Mouse (Mus musculus) brain, adult 2 months (tissue): ENCODE measurements around the gene Grik5.

Source experiments
- DNase-seq: peaks from one replicate; pipeline ENCODE4 v3.0.0; 2011; ENCODE audit warnings: low read depth, low spot score

Gene Grik5

DNA sequence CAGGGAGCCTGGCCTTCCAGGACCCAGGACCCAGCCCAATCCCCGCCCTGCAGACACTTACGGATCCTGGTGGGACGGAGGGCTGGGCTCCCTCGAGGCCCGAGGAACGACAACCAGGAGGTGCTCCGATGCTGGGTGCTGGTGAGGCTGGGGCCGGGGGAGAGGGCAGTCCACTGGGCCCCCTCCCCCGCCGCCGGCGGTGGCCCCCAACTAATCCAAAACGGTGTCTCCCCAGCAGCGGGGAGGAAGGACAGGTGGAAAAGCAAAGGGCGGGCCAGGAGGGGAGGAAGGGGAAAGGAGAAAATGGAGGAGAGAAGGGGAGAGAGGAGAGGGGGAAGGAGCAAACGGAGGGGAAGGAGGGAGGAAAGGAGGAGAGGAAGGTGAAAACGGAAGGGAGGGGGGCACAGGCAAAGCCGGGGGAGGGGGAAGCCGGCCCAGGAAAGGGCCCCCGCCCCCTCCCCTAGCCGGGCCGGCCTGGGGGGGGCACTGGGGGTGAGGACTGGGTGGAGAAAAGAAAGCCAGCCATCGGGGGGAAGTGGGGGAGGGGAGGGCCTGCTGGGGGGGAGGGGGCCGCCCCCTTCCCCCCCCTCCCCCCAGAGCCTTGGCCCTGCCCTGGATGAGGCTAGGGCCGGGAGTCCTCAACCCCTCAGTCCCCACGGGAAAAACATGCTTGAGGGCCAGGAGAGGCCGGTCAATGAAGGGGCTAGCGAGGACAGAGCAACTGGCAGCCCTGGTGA lies at the start of gene Grik5, which contains the start of gene Zfp574:
Gene Grik5, minus strand, starts transcription at position 368 of the 737 bp plus-strand sequence.
Gene Zfp574, plus strand, starts transcription at position 589 of the 737 bp plus-strand sequence.
- no peak for DNase-seq

DNA sequence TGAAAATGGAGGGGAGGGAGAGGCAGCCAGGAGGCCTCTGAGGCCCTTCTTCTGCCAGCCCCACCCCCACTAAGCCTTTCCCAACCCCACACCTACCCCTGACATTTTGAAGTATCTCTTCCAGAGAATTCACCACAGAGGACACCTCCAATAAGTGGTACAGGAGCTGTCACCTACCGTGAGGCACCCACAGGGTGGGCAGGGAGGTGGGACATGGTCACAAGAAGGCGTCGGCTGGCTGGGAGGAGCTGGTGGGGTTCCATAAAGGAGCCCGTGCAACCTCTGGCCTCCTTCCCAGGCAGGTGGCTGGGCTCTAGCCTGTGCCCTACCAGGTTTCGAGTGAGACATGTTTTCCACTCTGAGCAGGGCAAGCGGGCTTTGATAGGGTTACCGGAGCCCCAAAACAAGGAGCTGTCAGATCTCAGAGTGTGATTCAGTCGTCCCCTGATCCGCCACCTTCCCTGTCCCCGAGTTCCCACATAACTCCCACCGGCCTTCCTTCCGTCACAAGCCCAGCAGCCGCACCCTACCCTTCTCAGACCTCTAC lies 49.2 kb upstream of the Grik5 start:
- no peak for DNase-seq

DNA sequence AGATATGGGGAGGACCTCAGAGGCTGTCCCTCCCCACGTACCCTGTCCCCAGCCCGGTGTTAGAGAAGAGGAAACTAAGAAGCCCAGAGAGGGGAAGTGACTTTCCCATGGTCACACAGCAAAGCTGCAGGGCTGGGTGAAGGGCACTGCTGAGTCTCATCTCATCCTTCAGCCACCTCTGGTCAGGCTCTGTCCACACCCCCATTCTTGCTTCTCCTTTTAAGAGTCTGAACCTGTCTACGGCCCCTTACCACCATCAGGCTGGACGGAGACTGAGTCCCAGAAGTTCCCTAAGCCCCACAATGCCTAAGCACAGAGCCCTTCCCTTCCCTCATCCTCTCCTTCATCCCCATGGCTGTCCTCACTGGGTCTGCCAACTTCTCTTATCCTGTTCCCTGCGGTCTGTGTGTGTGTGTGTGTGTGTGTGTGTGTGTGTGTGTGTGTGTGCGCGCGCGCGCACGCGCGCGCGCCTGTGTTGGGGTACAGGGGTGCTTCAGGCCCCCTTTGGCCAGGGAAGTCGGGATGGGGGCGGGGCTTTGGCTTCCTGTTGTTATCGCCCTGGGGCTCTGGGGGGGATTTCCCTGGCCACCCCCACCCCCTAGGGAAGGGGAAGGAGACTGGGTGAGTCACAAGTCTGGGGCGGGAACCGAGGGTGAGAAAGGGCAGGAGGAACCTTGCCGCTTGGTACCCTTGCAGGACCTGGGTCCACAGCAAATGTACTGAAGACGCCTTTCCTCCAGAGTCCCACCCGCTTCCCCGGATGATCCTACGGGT lies 48.1 kb upstream of the Grik5 start:
- DNase-seq, result peak; percentile 43

DNA sequence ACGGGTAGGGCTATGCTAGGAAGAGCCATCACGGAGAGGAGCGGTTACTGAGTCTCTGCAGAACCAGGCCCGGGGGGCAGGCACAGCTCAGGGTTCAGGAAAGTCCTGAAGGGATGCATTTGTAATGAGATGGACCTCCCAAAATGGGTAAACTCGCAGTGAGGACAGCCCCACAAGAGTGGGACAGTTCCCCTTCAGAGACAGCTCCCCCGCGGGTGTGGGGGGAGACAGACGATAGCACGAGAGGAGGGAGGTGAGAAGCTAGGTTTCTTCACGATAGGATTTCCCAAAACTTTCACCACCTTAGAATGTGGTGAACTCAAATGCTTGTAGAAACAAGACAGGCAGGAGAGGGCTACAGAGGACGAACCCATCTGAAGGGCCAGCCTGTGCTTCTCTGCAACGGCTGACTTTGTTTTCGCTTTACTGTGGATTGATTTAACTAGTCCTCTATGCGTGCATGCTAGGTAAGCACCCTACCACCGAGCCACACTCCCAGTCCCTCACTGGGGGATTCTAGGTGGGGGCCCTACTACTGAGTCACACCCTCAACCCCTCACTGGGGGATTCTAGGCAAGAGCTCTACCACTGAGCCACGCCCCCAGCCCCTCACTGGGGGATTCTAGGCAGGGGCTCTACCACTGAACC lies 40.9 kb upstream of the Grik5 start:
- no peak for DNase-seq

DNA sequence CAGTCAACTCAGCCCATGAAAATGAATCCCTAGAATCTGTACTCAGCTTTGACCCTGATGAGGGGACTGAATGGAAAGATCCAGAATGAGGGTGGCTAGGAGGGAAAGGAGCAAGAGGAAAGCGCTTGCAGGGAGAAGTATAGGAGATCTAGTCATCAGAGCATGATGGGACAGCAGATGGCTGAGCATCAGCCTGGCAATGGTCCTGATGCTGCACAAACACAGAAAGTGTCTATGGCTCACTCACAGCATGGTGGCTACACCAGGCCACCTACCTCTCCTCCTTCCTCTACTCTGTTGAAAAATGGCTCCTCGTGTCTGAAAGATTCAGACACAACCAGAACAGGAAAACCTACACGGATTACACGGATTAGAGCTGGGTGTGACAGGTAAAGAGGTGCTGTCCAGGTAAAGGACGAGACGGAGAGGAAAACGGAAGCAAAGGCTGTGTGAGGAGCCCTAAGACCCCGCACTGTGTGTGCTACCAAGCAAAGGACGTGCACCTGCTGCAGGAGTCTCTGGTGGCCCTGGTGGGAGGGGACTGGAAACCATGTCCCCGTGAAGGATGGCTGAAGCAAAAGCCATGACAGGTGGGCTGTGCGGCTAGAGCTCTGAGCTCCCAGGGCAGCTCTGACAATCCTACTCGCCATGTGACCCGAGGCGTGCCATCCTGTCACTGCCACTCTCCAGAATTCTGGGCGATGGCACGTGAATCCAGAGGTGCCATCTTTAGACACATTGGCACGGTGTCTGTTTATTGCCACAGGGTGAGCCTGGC lies 40.2 kb upstream of the Grik5 start:
- DNase-seq, result peak; percentile 94

DNA sequence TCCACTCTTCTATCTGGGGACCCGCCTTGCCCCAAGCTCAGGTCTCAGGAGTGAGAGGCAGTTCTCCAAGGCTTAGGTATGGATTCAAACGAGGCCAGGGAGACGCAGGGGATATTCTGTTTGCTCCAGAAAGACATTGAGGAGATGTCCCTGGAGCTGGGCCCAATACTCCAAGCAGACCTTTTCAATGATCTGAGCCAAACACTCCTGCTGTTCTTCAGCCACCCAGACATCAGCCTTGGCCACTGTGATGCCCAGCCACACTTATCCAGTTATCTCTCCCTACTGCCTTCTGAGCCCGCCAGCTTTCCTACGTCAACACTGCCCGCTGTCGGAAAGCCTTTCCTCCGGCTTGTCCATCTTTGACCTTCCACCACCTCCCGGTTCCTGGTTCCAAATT lies 38.2 kb upstream of the Grik5 start:
- DNase-seq, result no peak

DNA sequence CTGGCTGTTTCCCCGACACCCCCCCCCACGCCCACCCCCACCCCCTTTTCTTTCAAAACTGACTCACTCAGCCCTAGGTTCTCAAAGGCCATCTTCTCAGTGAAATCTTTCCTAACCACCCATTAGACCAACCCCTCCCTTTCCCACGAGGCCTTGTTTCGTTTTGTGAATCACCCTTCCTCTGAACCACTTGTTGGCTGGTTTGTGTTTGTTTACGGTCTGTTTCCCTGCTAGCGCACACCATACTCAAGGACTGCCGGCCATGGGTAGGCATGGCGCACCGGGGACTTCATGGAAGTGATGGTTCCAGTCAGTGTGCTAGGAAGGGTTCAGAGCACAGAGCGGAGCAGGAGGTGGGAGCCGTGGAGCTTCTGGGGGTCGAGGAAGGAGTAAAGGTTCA lies 37.2 kb upstream of the Grik5 start:
- DNase-seq, result no peak

DNA sequence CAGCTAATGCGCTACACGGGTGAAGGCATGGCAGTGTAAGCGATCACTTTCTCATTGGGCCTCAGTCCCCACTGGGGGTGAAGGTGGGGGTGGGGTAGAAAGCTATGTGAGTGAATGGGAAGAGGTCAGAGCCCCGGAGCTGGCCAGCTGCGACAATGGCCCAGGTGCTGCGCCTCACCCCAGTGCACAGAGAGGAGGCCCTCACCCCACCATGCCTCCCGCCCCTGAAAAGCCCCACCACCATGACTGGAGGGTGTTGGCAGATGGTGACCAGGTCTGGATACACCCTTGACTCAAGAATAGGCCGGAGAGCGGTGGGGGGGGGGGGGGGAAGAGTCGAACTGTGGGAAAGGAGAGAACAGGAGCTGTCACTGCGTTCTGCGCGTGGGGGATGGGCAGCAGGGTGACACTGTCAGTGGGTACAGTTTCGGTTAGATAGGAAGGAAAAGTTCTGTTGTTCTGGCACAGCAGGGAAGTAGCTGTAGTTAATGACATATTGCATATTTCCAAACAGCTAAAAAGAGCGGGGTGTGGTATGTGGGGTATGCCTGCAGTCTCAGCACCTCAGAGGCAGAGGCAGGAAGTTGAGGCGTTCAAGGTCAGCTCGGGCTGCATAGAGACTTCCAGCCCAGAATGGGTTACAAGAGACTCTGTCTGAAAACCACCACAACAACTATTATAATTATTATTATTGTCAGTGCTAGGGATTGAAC lies 34.8 kb upstream of the Grik5 start:
- no peak for DNase-seq

DNA sequence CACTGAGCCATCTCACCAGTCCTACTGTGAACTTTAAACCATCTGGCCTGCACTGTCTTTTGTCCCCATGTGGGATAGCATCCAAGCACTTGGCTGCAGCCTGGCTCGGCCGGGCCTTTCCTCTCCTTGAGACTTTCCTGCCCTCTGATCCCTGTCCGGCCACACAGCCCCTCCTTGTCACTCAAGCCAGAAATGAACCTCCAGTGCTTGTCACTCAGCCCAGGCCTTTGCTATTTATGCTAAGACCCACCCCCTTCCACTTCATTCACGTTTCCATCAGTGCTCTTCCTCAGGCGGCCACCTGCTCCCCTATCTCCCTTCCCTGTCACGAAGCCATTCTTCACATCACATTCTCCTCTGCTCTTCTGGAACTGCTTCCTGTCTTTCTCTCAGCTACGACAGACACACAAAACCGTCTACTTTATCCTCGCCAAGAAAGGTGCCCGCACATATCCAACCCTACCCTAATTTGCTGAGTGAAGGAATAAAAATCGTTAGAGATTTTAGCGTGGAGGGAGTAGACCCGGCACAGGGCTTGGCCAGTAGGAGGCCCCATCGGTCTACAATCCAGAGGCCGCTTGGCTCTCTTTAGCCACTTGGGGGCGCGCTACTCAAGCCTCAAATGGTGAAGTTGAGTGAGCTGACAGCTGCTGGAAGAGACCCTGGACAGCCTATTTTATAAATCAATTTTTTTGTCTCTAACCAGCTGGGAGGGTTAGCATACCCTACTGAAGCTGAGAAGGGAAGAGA lies 33.4 kb upstream of the Grik5 start:
- DNase-seq, result peak; percentile 88

DNA sequence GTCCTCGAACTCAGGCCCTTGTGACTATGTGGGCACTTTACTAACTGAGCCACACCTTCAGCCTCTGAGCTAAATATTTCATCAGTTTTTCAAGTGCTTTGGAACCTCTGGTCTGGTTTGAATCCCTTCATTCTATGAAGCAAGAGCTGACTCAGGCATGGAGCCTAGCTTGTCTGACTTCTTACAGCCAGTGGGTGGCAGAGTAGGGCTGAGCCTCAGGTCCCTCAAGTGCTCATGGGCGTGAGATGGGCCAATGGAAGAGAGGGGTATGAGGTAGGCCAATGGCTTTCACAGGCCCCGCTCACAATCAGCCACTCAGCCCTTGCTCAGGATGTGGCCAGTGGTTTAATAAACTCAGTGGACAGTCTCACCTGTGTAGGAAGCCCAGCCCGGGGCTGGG lies 27.4 kb upstream of the Grik5 start:
- peak; percentile 61 for DNase-seq

DNA sequence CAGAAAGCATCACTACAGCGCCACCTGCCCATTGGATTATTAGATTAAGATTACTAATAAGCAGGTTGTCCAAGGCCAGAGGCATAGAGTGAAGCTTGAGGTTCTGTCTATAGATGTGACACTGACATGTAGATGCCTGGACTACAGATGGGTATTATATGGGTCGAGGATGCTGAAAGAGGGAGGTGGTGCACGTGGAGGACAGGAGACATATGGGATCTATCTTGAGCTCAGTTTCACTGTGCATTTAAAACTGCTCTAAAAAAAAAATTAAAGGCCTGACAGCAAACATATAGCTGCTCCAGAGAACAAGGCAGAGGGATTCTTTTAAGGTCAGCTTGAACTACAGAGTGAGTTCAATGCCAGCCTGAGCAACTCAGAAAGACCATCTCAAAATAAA lies 26.0 kb upstream of the Grik5 start:
- peak; percentile 76 for DNase-seq

DNA sequence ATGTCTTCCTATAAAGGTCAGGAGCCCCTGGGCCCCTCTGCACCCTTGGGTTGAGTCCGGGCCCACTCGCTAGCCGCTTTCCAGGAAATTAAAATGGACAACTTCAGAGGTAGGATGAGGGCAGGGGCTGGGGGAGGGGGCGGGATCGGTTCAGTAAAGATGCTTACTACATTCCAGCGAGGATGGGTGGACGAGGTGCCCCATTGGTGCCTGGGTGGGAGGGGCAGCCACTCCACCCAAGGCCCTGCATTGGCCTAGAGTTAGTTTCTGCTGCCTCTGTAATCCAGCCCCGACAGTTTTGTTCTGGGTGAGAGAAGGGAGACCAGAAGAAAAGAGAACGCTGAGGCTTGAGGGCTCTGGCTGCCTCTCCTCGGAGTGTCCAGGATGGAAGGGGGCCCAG lies 17.7 kb upstream of the Grik5 start:
- DNase-seq, result no peak

DNA sequence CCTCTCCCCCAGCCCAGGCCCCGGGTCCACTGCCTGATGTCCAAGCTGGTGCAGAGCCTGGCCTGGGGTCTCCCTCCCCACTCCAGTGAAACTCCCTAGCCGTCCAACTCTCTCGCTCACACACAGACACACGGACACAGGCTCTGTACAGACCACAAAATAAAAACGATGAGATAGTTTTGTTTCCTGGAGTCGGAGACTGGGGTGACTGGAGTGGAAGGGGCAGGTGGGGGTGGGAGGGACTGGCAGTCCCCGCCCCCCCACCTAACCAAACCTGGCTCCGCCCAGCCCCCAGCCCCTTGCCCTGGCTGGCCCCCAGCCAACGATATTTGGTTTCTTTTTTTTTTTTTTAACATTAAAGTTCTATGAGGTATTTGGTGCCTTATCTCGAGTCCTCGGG lies 16.8 kb upstream of the Grik5 start:
- DNase-seq, result no peak

DNA sequence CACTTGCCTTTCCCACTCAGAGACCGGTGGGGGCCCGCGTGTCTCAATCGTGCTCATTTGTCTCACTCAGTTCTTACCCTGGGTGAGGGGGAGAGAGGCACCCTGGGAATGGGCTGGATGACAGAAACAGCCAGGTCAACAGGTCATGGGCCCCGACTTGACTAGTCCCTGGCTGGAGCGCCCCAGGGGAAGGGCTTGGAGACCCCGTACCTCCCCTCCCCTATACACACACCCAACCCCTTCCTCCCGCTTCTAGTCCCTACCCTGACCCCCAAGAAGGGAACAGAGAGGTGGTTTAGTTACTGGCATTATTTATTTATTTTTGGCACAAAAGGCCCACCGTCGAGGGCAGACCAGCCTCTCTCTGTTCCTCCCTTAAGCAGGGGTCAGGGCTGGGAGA lies 16.4 kb upstream of the Grik5 start:
- no peak for DNase-seq

DNA sequence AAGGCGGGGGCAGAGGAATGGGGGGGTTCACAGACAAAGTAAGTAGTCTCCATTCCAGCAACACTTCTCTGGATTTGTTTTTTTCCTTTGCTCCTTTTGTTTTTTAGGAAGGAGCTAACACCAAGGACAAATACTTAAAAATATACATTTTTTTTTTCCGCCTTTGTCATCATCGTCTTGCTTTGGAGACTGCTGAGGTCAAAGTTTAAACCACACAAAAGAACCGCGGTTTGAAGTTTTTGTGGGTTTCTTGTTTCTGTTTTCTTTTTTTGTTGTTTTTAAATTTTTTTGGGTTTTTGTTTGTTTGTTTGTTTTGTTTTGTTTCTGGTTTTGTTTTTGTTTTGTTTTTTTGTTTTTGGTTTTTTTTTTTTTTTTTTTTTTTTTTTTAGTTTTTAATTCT lies 15.8 kb upstream of the Grik5 start:
- no peak for DNase-seq

DNA sequence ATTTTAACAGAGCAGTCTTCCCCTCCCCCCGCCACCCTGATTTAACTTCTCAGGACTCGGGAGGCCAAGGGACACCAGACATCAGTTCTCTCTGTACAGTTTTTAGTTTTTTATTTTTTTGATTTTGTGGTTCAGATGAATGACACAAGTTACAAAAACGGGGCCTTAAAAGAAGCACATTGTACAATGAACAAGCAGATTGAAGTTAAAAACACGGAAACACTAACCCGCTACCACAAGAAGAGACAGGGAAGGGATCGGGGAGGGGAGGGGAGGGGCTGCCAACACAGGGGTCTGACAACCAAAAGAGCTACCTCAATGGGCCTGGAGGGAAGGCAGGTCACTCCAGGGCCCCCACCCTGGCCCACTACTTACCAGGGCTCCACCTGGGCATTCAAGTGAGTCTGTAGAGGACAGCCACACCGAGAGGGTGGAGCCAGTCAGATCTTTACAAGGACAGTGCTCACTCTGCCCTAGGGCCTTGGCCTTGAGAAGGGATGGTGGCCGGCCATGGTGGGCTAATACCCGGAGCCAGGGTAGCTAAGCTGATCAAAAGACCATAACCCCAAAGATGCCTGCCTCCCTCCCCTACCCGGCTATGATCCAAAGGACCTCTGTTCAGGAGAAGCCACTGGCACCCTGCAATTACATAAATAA lies 15.2 kb upstream of the Grik5 start:
- no peak for DNase-seq

DNA sequence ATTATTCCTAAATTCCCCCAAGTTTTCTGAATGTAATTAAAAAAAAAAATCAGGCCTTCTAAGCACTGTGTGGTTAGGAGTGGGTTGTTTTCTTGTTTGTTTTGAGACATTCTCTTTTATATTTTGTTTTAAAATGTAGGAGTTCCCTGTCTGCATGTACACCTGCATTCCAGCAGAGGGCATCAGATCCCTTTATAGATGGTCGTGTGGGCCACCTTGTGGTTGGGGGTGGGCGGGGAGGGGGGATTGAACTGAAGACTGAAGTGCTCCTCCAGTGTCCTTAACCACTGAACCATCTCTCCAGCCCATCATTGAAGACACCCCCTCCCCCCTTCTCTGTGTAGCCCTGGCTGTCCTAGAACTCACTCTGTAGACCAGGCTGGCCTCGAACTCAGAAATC lies 14.5 kb upstream of the Grik5 start:
- no peak for DNase-seq

DNA sequence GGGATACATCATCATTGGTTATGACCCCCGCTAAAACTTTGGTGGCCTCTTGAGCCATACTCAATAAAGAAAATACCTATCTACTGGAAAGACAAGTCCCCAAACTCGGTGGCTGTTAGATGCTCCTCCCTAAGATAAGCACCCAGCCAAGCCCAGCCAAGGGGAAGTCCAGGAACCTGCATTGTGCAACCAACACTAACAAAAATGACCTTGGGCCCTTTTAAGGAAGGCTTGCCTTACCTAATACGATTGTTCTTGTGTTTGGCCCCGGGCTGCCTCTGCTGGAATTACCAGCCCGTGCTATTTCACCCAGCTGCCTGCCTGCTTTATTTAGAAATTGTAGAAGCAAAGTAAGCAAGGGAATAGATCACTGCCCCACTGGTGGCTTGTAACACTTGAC lies 12.5 kb upstream of the Grik5 start:
- DNase-seq, result no peak

DNA sequence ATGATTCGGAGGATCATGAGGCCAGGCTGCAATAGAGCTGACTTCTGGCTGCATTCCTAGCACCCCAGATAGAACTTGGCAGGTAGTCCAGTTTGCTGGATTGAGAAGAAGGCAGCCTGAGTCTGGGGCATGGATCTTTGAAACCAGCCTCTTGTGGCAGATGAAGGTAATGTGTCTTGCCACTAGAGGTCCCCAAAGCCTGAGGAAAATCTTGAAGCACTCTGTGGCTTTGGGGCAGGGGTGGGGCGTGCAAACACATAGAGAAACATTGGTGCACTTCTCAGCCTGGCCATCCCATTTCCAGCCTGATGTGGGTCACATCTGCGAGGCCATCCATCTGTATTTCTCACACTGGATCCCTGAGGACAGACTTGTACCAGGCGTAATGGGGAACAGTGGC lies 10.4 kb upstream of the Grik5 start:
- peak; percentile 77 for DNase-seq

DNA sequence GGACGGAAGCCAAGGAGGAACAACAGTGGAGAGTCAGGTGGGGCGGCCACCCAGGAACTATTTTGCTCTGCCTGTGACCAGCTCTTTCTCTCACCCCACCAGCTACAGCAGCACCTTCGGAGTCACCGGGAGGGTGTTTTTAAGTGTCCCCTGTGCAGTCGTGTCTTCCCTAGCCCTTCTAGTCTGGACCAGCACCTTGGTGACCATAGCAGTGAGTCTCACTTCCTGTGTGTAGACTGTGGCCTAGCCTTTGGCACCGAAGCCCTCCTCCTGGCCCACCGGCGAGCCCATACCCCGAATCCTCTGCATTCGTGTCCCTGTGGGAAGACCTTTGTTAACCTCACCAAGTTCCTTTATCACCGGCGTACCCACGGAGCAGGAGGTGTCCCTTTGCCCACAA lies 8.3 kb upstream of the Grik5 start:
- no peak for DNase-seq
